Mouse (Mus musculus): ENCODE measurements around the gene Tbc1d14.

Gene Tbc1d14

DNA sequence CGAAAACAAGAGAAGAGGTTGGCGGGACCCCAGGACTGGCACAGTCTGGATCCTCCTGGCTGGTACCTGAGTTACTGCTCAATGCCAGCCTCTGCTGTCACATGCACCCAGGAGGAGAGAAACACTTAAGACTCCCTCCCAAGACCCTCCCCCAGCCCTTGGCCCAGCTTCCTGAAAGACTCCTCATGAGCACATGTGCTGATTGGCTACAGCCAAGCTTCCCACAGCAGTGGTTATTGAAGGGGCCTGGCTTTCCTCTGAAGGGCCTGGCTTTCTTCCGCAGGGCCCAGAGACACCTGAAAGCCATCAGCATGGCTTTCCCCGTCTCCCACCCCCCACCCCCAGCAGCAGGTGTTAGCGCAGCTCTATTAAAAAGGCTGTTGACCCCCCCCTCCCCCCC is at the start of gene Tbc1d14:
Gene Tbc1d14, minus strand, starts transcription at position 101 of the 400 bp plus-strand sequence.
- no peak for DNase-seq (ENCODE audit: low spot score)

DNA sequence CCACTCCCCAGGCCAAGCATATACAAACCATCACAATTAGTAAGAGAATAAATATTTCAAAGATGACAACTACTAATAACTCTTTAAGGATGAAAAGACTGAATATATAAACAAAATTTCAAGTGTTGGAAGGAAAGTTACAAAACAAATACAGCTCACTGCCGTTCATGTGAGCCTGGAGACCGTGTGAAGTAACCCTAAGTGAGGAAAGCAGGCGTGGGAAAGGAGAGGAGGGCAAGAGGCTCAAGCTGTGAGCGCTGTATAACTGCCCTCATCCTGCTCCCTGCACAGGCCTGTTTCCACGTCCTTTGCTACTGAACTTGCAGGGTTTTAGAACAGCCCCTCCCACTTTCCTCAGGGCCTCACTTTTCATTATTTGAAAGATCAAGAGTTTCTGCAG is 32.5 kb upstream of the Tbc1d14 start:
- no peak for DNase-seq (ENCODE audit: low spot score)

- no peak for DNase-seq (ENCODE audit: low spot score)
Observed at GRCm38 (mm10) chr5:36623670-36624069, 30.6 kb upstream of the Tbc1d14 start.

DNA sequence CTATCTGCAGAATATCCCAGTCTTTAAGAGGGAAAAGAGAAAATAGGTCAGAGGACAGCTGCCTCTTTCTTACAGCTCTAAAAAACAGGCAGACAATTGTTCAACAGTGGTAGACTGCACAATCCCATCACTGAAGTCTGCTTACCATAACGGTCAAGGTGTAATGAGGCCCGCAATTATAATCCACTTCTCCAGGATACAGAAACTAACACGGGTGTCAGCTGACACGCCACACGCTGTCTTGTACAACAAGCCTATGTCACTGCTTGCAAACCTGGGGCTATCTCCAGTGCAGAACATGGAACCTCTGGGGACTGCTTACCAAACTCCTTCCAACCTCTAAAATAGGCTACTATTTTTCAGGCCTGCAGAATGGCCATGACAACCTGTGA is 28.0 kb upstream of the Tbc1d14 start:
- DNase-seq (ENCODE audit: low spot score): no peak

DNA sequence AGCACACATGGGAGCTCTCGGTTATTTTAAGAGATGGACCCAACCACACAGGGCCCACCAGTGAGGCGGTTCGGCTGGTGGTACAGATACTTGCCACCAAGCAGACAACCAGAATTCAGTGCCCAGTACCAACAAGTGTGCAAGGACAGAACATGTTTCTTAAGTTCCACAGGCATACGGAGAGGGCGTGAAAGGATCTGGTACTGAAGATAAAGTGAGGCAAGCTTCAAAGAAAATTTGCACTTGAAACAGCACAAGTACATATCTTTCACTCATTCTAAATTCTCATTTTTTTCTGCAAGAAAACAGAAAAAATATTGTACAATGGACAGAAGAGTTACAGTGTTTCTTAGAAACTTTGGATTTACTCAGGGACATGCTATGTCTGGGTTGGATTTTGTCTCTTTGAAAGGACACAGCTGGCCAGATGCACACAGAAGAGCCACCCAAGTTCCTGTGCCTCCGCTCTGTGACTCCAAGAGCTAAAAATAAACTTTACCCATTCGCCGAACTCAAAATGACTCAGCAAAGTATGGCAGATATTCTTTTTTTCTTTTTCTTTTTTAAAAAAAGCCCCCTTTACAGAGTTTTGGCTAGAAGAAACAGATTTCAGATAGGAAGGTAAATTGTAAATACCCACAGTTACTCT is 27.5 kb upstream of the Tbc1d14 start:
- DNase-seq (ENCODE audit: low spot score): no peak

- no peak for DNase-seq (ENCODE audit: low spot score)
Observed at GRCm38 (mm10) chr5:36618890-36619289, 25.8 kb upstream of the Tbc1d14 start.

GRCm38 (mm10) chr5:36618356-36618755 is 25.3 kb upstream of the Tbc1d14 start:
- DNase-seq (ENCODE audit: low spot score): no peak

DNA sequence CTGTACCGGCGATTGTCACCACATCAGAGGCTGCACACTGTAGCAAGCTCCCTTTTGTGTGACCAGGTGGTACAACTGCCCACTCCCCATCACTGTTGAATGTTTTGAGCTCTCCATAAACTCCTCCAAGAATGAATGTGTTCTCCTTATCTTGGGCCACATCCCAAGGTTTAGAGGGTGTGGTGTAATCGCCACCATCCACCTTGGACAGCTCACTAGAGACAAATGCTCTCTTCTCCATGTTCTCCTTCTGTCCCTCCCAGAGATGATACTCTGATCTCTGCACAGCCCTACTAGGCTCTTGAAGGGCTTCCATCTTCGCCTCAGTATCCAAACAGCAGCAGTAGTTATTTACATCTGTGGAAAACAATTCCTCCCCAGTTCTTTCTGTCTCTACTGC is 21.0 kb upstream of the Tbc1d14 start:
- peak; percentile 30 for DNase-seq (ENCODE audit: low spot score)

DNA sequence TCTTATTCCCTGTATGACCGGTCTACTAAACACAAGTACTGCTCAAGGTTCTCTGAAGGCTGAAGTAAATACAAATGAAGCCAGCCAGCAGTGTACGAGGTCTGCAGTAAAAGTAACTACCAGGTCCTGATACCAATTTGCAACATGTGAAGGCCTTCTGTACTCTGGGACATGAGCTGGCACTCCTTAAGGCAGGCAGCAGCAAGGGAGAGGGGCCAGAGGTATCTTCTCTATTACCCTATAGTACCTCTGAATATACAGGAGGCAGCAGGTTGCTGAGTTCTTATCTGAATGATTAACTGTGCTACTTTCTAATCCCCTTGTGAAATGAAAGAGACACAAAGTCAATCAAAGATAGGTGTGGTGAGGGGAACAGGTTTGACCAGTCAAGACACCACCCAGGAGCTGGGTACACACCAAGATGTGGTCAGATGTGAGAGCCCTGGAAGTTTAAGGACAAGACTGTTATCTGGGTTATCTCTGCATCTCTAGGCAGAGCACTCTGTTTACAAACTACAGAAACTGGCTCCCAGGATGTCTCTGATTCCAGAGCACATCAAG is 15.9 kb upstream of the Tbc1d14 start:
- DNase-seq (ENCODE audit: low spot score): no peak

DNA sequence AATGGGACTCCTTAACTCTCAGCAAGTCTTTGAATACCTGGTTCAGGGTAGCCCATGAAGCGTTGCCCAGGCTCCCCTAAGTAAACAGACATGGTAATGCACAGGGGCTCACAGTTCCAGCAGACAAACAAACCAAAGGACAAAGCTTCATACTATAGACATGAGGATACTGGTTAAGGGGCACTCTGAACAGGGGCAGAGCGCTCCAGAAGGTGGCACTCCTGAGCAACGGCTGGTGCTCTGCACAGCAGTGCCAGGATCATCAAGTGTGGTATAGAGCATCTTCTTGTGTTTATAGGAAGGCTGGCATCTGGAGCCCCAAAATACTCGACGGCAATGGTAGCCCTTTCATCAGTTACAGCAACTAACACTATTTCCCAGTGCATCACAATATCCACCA is 10.0 kb upstream of the Tbc1d14 start:
- DNase-seq (ENCODE audit: low spot score): no peak

DNA sequence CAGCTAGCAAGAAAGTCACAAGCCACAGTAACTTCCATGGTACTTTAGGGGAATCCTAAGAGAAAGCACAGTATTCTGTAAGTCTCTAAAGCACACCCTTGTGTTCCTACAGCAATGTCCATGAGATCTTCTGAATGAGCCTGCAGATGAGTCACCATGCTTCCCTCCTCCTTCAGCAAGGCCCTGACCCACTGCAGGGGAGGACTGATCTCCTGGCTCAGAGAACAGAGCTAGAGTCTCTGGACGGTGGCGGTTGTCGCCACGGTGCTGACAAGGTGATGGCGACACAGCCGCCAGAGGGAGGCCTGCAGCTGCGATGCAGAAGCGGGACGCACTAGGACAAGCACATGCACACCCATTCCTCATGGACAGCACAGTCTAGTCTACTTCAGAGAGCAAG is 9.0 kb upstream of the Tbc1d14 start:
- no peak for DNase-seq (ENCODE audit: low spot score)

DNA sequence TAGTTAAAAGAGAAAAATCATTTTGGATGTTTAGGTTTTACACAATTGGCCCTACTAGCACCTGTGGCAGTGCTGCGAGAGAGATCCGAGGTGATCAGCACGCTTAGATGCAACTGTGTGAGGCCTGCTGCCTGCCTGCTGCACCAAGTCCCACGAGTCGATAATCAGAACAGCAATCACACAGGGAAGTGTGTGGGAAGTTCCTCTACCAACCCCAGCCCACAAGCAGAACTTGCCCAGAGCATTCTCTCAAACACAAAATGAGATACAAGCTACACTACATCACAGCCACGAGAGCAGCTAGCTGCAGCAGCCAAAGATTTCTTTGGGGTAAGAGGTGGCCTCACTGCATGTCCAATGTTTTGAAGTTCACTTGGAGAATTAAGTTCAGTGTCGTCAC is 8.4 kb upstream of the Tbc1d14 start:
- no peak for DNase-seq (ENCODE audit: low spot score)

DNA sequence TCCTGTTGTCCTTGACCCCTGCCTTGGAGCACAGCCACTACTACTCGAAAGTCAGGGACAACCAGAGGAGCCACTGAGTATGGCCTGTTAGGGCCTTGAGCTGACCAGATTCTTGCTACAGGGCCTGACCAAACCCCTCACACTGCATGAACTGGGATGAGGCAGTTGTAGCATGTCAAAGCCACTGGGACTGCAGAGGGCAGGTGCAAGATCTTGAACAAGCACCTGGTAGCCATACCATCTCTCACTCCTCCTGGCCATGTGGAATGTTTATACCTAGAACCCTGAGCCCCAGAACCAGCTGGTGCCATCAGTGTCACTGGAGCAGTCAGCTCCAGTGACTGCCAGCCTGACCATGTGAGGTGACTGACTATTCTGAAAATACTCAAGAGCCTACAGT is 5.8 kb upstream of the Tbc1d14 start:
- no peak for DNase-seq (ENCODE audit: low spot score)

DNA sequence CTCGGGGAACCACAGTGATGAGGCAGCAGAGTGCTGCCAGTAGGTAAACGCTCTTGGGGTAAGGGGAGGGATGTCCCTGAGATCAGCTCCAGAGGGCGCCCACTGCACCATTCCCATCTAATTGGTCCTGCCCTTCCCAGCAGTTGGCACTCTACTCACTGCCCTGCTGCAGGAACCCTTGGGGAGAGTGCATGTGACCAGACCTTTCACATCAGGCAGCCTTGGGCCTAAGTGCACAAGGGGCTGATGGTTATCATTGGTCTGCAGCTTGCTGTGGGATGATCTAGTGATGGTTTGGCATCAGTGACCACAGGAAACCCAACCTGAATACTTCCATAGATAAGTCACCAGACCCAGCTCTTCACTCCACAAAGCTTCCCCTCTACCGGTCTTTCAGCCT is 4.6 kb upstream of the Tbc1d14 start:
- no peak for DNase-seq (ENCODE audit: low spot score)

GRCm38 (mm10) chr5:36596225-36596624 is 3.1 kb upstream of the Tbc1d14 start:
- no peak for DNase-seq (ENCODE audit: low spot score)

DNA sequence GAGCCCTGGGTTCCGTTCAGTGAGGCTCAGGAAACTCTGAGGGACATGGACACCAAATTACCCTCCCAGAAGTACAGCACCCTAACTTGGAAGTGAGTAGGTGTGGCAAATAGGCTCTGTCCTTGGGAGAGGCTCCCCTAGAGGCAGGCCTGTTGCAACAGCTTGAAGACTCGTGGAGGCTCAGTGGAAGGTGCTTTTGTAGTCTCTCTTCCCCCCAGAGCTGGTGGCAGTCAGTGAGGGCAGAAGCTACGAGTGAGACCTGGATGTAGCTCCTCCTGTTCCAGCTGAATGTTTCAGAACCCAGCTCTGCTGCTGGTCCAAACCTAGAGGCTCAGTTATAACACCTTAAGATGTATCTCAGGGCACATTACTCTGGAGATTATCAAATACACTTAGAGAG is 2.0 kb upstream of the Tbc1d14 start:
- no peak for DNase-seq (ENCODE audit: low spot score)

- no peak for DNase-seq (ENCODE audit: low spot score)
Observed at GRCm38 (mm10) chr5:36594344-36594743, 1.3 kb upstream of the Tbc1d14 start.

GRCm38 (mm10) chr5:36590499-36590920 is 2.6 kb downstream of the Tbc1d14 start:
- no peak for DNase-seq (ENCODE audit: low spot score)

- DNase-seq (ENCODE audit: low spot score): no peak
Observed at GRCm38 (mm10) chr5:36584299-36584698, 8.8 kb downstream of the Tbc1d14 start.

DNA sequence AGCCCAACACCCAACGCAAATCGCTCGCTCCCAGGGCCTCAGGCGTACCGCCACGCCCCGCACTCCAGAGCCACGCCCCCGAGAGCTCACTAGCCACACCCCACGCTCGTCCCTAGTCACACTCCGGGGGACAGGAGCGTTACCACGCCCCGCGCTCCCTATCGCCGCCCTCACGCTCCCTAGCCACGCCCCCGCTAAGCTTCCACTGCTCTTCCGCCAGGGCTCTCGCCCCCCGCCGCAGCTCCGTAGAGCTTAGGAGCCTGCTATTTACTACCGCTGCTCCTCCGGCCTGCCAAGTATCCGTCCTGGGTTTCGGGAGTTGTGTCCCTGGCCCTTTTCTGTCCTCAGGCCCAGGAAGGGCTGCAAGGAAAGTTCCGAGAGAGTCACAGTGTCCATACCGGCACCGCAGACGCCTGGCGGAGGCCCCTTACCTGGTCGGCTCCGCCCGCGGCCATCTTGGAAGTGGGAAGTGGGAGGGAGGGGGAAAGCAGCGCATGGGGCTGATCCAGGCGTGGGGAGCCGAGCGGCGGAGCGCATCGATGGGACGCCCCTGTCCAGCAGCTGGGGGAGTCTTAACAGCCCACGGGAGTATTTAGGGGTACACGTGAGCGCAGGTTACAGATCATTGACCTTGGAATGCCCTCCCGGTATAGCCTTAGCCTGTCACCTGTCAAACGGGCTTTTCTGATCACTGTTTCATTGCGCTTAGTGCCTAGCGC is 11.0 kb downstream of the Tbc1d14 start:
- DNase-seq (ENCODE audit: low spot score): peak; percentile 100

DNA sequence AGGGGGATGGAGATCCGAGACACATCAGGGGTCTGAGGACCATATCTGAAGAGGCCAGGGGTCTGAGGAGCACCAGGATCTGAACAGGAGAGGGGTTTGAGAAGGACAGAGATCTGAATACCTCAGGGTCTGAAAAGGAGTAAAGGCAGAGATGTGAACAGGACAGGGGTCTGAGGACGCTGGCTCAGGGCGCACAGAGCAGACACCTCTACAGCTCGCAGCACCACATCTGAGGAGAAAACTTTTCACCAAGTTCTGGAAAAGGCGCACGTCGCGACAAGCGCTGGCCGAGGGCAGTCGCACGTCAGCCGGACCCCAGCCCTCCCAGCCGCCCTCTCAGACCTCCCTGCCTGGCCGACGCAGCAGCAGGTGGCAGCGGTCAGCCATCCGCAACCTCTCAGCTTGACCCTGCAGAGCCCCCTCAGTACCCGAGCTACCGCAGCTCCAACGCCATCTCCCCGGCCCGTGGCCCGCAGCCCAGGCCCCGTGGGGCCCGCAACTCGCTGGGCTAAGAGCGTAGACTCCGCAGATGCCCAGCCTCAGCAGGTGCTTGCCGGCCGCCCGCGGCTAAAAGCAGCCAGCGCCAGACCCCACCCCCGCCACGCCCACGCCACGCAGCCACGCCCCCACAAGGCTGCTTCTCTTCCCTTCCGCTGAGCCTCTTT is 11.7 kb downstream of the Tbc1d14 start:
- no peak for DNase-seq (ENCODE audit: low spot score)

GRCm38 (mm10) chr5:36579967-36580366 is 13.1 kb downstream of the Tbc1d14 start:
- DNase-seq (ENCODE audit: low spot score): no peak

GRCm38 (mm10) chr5:36578982-36579381 is 14.1 kb downstream of the Tbc1d14 start:
- no peak for DNase-seq (ENCODE audit: low spot score)

Measured in spleen, adult 12 weeks (tissue).